Mouse (Mus musculus): ENCODE data around the gene Ces1f. TPM values are rescaled to one million over a fixed set of nuclear protein-coding genes. Genes with fewer than 3 reads are reported as not detected.

Gene Ces1f
- total RNA-seq, 4 experiments from 2014 or later, result 0.17 to 0.81 (median 0.54) TPM; not detected in 1

DNA sequence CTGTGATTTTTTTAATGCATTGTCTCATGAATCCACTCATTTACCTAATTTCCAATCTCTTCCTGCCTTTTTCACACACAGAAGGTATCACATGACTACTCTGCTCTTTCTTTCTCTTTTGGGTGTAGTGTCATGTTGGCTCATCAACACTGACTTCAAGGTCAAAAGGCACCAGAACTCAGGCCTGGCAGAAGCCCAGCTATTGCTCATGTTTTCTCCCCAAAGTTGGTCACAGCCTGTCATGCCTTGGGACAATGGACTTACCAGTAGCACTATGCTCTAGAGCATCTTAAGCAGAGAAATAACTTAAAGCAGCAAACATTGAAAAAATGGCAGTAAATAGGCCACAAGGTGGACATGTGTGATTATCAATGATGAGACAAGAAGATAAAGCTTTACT, 68.5 kb downstream of the Ces1f start:
- no peak for DNase-seq (ENCODE audit: low spot score in 2 of 2)

Other genes with a start within 250 kb of the Ces1f start
- gene Ces1a, start 231.6 kb downstream of the Ces1f start, total RNA-seq (2022), result not detected
- gene Ces1b, start 199.7 kb downstream of the Ces1f start, total RNA-seq (2022), result not detected
- under 1 TPM in 1 of 4 experiments, not detected in 3; 0.86 TPM for gene Ces1c, start 148.5 kb downstream of the Ces1f start, total RNA-seq (2022)
- gene Ces1d, start 81.9 kb downstream of the Ces1f start, total RNA-seq (2022), result 100 to 1,000 TPM in 2 of 4 experiments, 10 to 100 TPM in 2; 73.3 to 160 (median 104) TPM
- gene Ces1e, start 50.1 kb downstream of the Ces1f start, total RNA-seq (2022), result under 1 TPM; 0.29 to 0.48 (median 0.39) TPM
- gene Ces1g, start 57.6 kb upstream of the Ces1f start, total RNA-seq (2022), result not detected
- not detected for gene Ces1h, start 100.0 kb upstream of the Ces1f start, total RNA-seq (2022)

All from gastrocnemius, adult 8-10 months (tissue).